Mouse (Mus musculus) liver, embryonic 16.5 days (tissue): Measurements from ENCODE around the gene Hypk. TPM values are rescaled to one million over a fixed set of nuclear protein-coding genes. Genes with fewer than 3 reads are reported as not detected.
"Not testable (repeated sequence)": the region's sequence is repeated elsewhere in the genome, so short reads cannot be mapped to it uniquely, and the experiment has no call there.

ENCODE experiments used
- ATAC-seq: fragments of 200-750 bp; cut with Nextera tagmentation; 2 replicates; pipeline ENCODE4 v1.8.0; 2017; ENCODE audit warnings: low read depth, mild to moderate bottlenecking, moderate number of reproducible peaks, moderate library complexity
- H3K27ac ChIP-seq: fragments of 300-500 bp; sonication (generic); 2 replicates; pipeline ENCODE4 v1.5.1; 2014; ENCODE audit warnings: mild to moderate bottlenecking, low read length
- H3K27me3 ChIP-seq: fragments of 300-500 bp; sonication (generic); 2 replicates; pipeline ENCODE4 v1.6.1; 2014; ENCODE audit warnings: low read depth, low read length, mixed read lengths; ENCODE audit not compliant: control insufficient read depth, insufficient read depth
- H3K36me3 ChIP-seq: fragments of 300-500 bp; sonication (generic); 2 replicates; pipeline ENCODE4 v1.6.1; 2014; ENCODE audit warnings: mild to moderate bottlenecking; ENCODE audit not compliant: control insufficient read depth, insufficient read depth
- H3K4me1 ChIP-seq: fragments of 300-500 bp; sonication (generic); 2 replicates; pipeline ENCODE4 v1.6.1; 2014; ENCODE audit warnings: low read depth, low read length, mixed read lengths; ENCODE audit not compliant: control insufficient read depth
- H3K4me2 ChIP-seq: fragments of 300-500 bp; sonication (generic); 2 replicates; pipeline ENCODE4 v1.6.1; 2014; ENCODE audit warnings: low read depth, low read length, mixed read lengths
- H3K4me3 ChIP-seq: fragments of 300-500 bp; sonication (generic); 2 replicates; pipeline ENCODE4 v1.5.1; 2014; ENCODE audit warnings: low read depth, mild to moderate bottlenecking, low read length
- H3K9ac ChIP-seq: fragments of 300-500 bp; sonication (generic); 2 replicates; pipeline ENCODE4 v1.6.1; 2014; ENCODE audit warnings: low read depth, low read length
- H3K9me3 ChIP-seq: fragments of 300-500 bp; sonication (generic); replicated peaks from 2 replicates; pipeline ENCODE4 v1.6.1; 2016; ENCODE audit warnings: low read length; ENCODE audit not compliant: control insufficient read depth
- WGBS: fragments of 180-500 bp; shearing (Covaris S2); extraction: QIAGEN DNeasy Blood & Tissue Kit; methylation state at CpG from one replicate; pipeline ENCODE4 v1.1.7; 2014; ENCODE audit not compliant: insufficient replicate concordance; 5-methylcytosine and 5-hydroxymethylcytosine counted together
- polyA plus RNA-seq: library from polyadenylated mRNA; unstranded; fragments of >200 nt; fragmentation: Nextera tagmentation; extraction: Ambion mirVana; gene quantifications from 2 replicates; pipeline ENCODE4 v1.2.1, GENCODE M21; 2015

The Hypk gene
- polyA plus RNA-seq, 1 experiment from 2014 or later, result 64.5 TPM

- H3K4me2 ChIP-seq, result no peak overlapping the region
- H3K9ac ChIP-seq, result no peak overlapping the region
- no peaks in the 10 kb centered on the region for H3K9me3 ChIP-seq
- no peaks in the 10 kb centered on the region for H3K27me3 ChIP-seq
- H3K36me3 ChIP-seq, result 0 out of 2 replicates have a peak, but pooled peaks cover 9% of the 10 kb centered on the region
- no peak overlapping the region for H3K27ac ChIP-seq
- WGBS, result 83% methylated on average over 6 of the region's 6 CpGs
- no peak overlapping the region for H3K4me3 ChIP-seq
- ATAC-seq, result no peak
- H3K4me1 ChIP-seq, result peaks cover 31% of the 10 kb centered on the region
These were observed 827 bp downstream of the Hypk start for GRCm38 (mm10) chr2:121453917-121454316.

GRCm38 (mm10) chr2:121455534-121455933 lies 2.4 kb downstream of the Hypk start:
- H3K4me1 ChIP-seq, result peaks cover 24% of the 10 kb centered on the region
- no peak overlapping the region for H3K9ac ChIP-seq
- 74% methylated on average over 5 of the region's 5 CpGs for WGBS
- no peak overlapping the region for H3K4me2 ChIP-seq
- no peak overlapping the region for H3K4me3 ChIP-seq
- no peaks in the 10 kb centered on the region for H3K27me3 ChIP-seq
- no peak for ATAC-seq
- no peaks in the 10 kb centered on the region for H3K9me3 ChIP-seq
- H3K36me3 ChIP-seq, result 0 out of 2 replicates have a peak, but pooled peaks cover 9% of the 10 kb centered on the region
- H3K27ac ChIP-seq, result no peak overlapping the region

GRCm38 (mm10) chr2:121456692-121457642 lies 3.9 kb downstream of the Hypk start, which contains the start of gene Serinc4:
Serinc4 (minus strand) TSS chr2:121456781.
- H3K27me3 ChIP-seq, result no peaks in the 10 kb centered on the region
- H3K9ac ChIP-seq, result peak within 1 kb of the TSS; percentile 87
- H3K9me3 ChIP-seq, result no peaks in the 10 kb centered on the region
- H3K4me3 ChIP-seq, result peak within 1 kb of the TSS; percentile 85
- WGBS, result 2% methylated on average over 41 of the region's 41 CpGs
- H3K4me1 ChIP-seq, result peaks cover 16% of the 10 kb centered on the region
- peak within 1 kb of the TSS; percentile 81 for H3K4me2 ChIP-seq
- peak within 1 kb of the TSS; percentile 93 for H3K27ac ChIP-seq
- ATAC-seq, result peak; percentile 97
- peaks cover 9% of the 10 kb centered on the region; the same call in 1 of the 2 replicates for H3K36me3 ChIP-seq

GRCm38 (mm10) chr2:121460071-121460470 lies 7.0 kb downstream of the Hypk start:
- 70% methylated on average over 2 of the region's 2 CpGs for WGBS
- H3K4me1 ChIP-seq, result peaks cover 14% of the 10 kb centered on the region
- no peaks in the 10 kb centered on the region for H3K27me3 ChIP-seq
- H3K4me3 ChIP-seq, result no peak overlapping the region
- peaks cover 6% of the 10 kb centered on the region; the same call in 1 of the 2 replicates for H3K36me3 ChIP-seq
- H3K9ac ChIP-seq, result no peak overlapping the region
- H3K9me3 ChIP-seq, result no peaks in the 10 kb centered on the region
- no peak overlapping the region for H3K27ac ChIP-seq
- H3K4me2 ChIP-seq, result no peak overlapping the region
- no peak for ATAC-seq

GRCm38 (mm10) chr2:121468982-121469381 lies 15.9 kb downstream of the Hypk start:
- not testable (repeated sequence) for H3K9ac ChIP-seq, H3K27me3 ChIP-seq, H3K36me3 ChIP-seq, H3K9me3 ChIP-seq, H3K4me3 ChIP-seq, H3K4me1 ChIP-seq, H3K4me2 ChIP-seq, H3K27ac ChIP-seq
- WGBS, result no CpG with 5 or more reads among the region's 6 CpGs
- 0 out of 2 replicates have a peak, but pooled peaks have one; percentile 17 for ATAC-seq

GRCm38 (mm10) chr2:121472783-121473182 lies 19.7 kb downstream of the Hypk start:
- not testable (repeated sequence) for H3K9ac ChIP-seq, H3K4me1 ChIP-seq, H3K4me2 ChIP-seq, H3K9me3 ChIP-seq, H3K4me3 ChIP-seq, H3K27ac ChIP-seq, H3K36me3 ChIP-seq, ATAC-seq, H3K27me3 ChIP-seq
- 88% methylated on average over 3 of the region's 3 CpGs for WGBS

GRCm38 (mm10) chr2:121473301-121474179 lies 20.4 kb downstream of the Hypk start, which contains the start of gene Mfap1b:
Mfap1b (minus strand) TSS chr2:121474067.
- WGBS, result 3% methylated on average over 38 of the region's 41 CpGs
- H3K9ac ChIP-seq, result peak within 1 kb of the TSS; percentile 78
- H3K27ac ChIP-seq, result peak within 1 kb of the TSS; percentile 82
- peak; percentile 96 for ATAC-seq
- H3K4me3 ChIP-seq, result peak within 1 kb of the TSS; percentile 80
- H3K36me3 ChIP-seq, H3K9me3 ChIP-seq, H3K4me1 ChIP-seq, H3K27me3 ChIP-seq: not testable (repeated sequence)
- H3K4me2 ChIP-seq, result peak within 1 kb of the TSS; percentile 75

- no peaks in the 10 kb centered on the region for H3K36me3 ChIP-seq
- ATAC-seq, result peak; percentile 17; the same call in 1 of the 2 replicates
- 18% methylated on average over 8 of the region's 8 CpGs for WGBS
These were observed 21.1 kb downstream of the Hypk start for GRCm38 (mm10) chr2:121474180-121474535.

More at GRCm38 (mm10) chr2:121474180-121474535, 21.1 kb downstream of the Hypk start:
- peak overlapping the region; percentile 78 for H3K9ac ChIP-seq
- peak overlapping the region; percentile 80 for H3K4me3 ChIP-seq
- H3K4me1 ChIP-seq, result peaks cover 5% of the 10 kb centered on the region
- H3K9me3 ChIP-seq, result no peaks in the 10 kb centered on the region
- H3K27ac ChIP-seq, result peak overlapping the region; percentile 82
- no peaks in the 10 kb centered on the region for H3K27me3 ChIP-seq
- H3K4me2 ChIP-seq, result peak overlapping the region; percentile 75
